ENCODE assay signal across 9 mouse cellular contexts in genomic region chr13:35501351-35502146, GRCm38 (mm10).
A peak's percentile ranks its signal among the peaks of the same experiment; 100 is the strongest.
DNase-seq lines count a peak whose midpoint lies in the region; ATAC-seq lines count a peak whose summit lies in the region.
"Had no signal": no experiment of that assay in that cellular context is flagged by ENCODE, and none has a peak within 500 bp of the region (broad histone marks: within the 10 kb centered on the region; RNA-seq: fewer than 3 reads in every experiment).

No protein-coding gene starts in this region.

- no peak for ATAC-seq in embryonic facial prominence, embryonic 11.5 days (replicated peaks; ENCODE audit: insufficient number of reproducible peaks, low FRiP score, low TSS enrichment, low read depth)
- ATAC-seq in megakaryocyte progenitor cell, adult 5-6 weeks (replicated peaks; ENCODE audit: poor library complexity): no peak

- 43% methylated on average over 11 of the region's 11 CpGs for WGBS in embryonic facial prominence, embryonic 11.5 days

- no peak overlapping the region for H3K4me2 ChIP-seq in embryonic facial prominence, embryonic 11.5 days (ENCODE audit: low read depth, low read length)
- H3K4me2 ChIP-seq: liver, embryonic 13.5 days had no signal

- H3K4me1 ChIP-seq in embryonic facial prominence, embryonic 11.5 days (ENCODE audit: control insufficient read depth, insufficient read depth, low read length): no peaks in the 10 kb centered on the region
- H3K4me1 ChIP-seq: liver, embryonic 13.5 days had no signal

- no peaks in the 10 kb centered on the region for H3K36me3 ChIP-seq in embryonic facial prominence, embryonic 11.5 days (replicated peaks; ENCODE audit: control insufficient read depth, insufficient read depth, low read depth, low read length)
- H3K36me3 ChIP-seq: liver, embryonic 13.5 days had no signal

- H3K4me3 ChIP-seq in embryonic facial prominence, embryonic 11.5 days (ENCODE audit: low read depth, low read length): no peak overlapping the region
- H3K4me3 ChIP-seq: liver, embryonic 13.5 days had no signal

- DNase-seq in 3134 (ENCODE audit: extremely low read depth, insufficient read length, low spot score): peak; percentile 53
- peak; percentile 20 for DNase-seq in NIH3T3 (ENCODE audit: low read depth)
- peak; percentile 5 for DNase-seq in embryonic facial prominence, embryonic 11.5 days (ENCODE audit: low spot score)
- DNase-seq in layer of hippocampus, adult 9-10 months (ENCODE audit: low spot score): peak; percentile 22
- DNase-seq in neural tube, embryonic 10.5 days (ENCODE audit: extremely low spot score, low spot score): peak; percentile 16
- DNase-seq in lung, postnatal 14 days: no peak
- no peak for DNase-seq in thymus, postnatal 0 days (ENCODE audit: low spot score)
- DNase-seq: liver, embryonic 13.5 days had no signal

- no peaks in the 10 kb centered on the region for H3K9me3 ChIP-seq in embryonic facial prominence, embryonic 11.5 days (replicated peaks; ENCODE audit: control insufficient read depth, low read length)
- H3K9me3 ChIP-seq: liver, embryonic 13.5 days had no signal

- no peak overlapping the region for H3K27ac ChIP-seq in embryonic facial prominence, embryonic 11.5 days (replicated peaks; ENCODE audit: low read depth, low read length)
- H3K27ac ChIP-seq: liver, embryonic 13.5 days had no signal

- no peaks in the 10 kb centered on the region for H3K27me3 ChIP-seq in embryonic facial prominence, embryonic 11.5 days (ENCODE audit: control insufficient read depth, insufficient read depth, low read length)
- H3K27me3 ChIP-seq: liver, embryonic 13.5 days had no signal

- H3K9ac ChIP-seq in embryonic facial prominence, embryonic 11.5 days (replicated peaks; ENCODE audit: low read length): no peak overlapping the region
- H3K9ac ChIP-seq: liver, embryonic 13.5 days had no signal

Comparison
In these comparisons a context has a peak if more than half of its experiments do, and no peak if none do; other contexts are left out.
1. DNase-seq: peak in 3134 (single experiment), NIH3T3 (single experiment), embryonic facial prominence, embryonic 11.5 days (single experiment), layer of hippocampus, adult 9-10 months (single experiment) and neural tube, embryonic 10.5 days (single experiment); none in lung, postnatal 14 days (single experiment) and thymus, postnatal 0 days (single experiment).